Mouse (Mus musculus): ENCODE results near the gene Catsperb.
"Not testable (repeated sequence)": the region's sequence is repeated elsewhere in the genome, so short reads cannot be mapped to it uniquely, and the experiment has no call there.

- TF ChIP-seq CTCF (IDR thresholded peaks at IDR 0.05; ENCODE audit: low read depth); EP300 (optimal IDR thresholded peaks at IDR 0.05): not testable (repeated sequence)
Observed at GRCm38 (mm10) chr12:101606622-101607021, 202.2 kb downstream of the Catsperb start.

Measured in stomach, postnatal 0 days (tissue).